Mouse (Mus musculus): ENCODE results near the gene Olfr1317. TPM values are rescaled to one million over a fixed set of nuclear protein-coding genes. Genes with fewer than 3 reads are reported as not detected.

The Olfr1317 gene
- not detected for total RNA-seq (2021)
- long read RNA-seq, experiment 1: 0 reads
- long read RNA-seq, experiment 2: 0 reads

- no peak within 1 kb of the TSS for H3K27ac ChIP-seq
Measured at GRCm38 (mm10) chr2:112140029-112140428, at the start of gene Olfr1317. Gene Olfr1317 (plus strand): TSS chr2:112140329.

GRCm38 (mm10) chr2:112096681-112097080 lies 43.4 kb upstream of the Olfr1317 start, which contains the start of gene Olfr1314:
Gene Olfr1314 (minus strand): TSS chr2:112096781.
- Histone ChIP-seq H3K27ac (no peak within 1 kb of the TSS), H3K4me3 (no peak within 1 kb of the TSS)
- no peak for DNase-seq (ENCODE audit: low spot score in 2 of 2)
- TF ChIP-seq CTCF (conservative IDR thresholded peaks at IDR 0.05): no peak

More at GRCm38 (mm10) chr2:112140029-112140428, at the start of gene Olfr1317:
- no peak for DNase-seq (ENCODE audit: low spot score in 2 of 2)
- TF ChIP-seq CTCF (conservative IDR thresholded peaks at IDR 0.05): no peak
- H3K4me3 ChIP-seq: no peak within 1 kb of the TSS

- H3K27ac ChIP-seq: no peak within 1 kb of the TSS
- no peak for TF ChIP-seq CTCF (conservative IDR thresholded peaks at IDR 0.05)
- H3K4me3 ChIP-seq: no peak within 1 kb of the TSS
- DNase-seq (ENCODE audit: low spot score in 2 of 2): no peak
Measured at GRCm38 (mm10) chr2:112115340-112115739, 24.8 kb upstream of the Olfr1317 start, which contains the start of gene Olfr1315-ps1. Gene Olfr1315-ps1 (minus strand): TSS chr2:112115440.

- no peak for DNase-seq (ENCODE audit: low spot score in 2 of 2)
- Histone ChIP-seq H3K4me3 (no peak within 1 kb of the TSS), H3K27ac (no peak within 1 kb of the TSS)
- TF ChIP-seq CTCF (conservative IDR thresholded peaks at IDR 0.05): no peak
Measured at GRCm38 (mm10) chr2:112134877-112135276, 5.3 kb upstream of the Olfr1317 start, which contains the start of gene Olfr1316. Gene Olfr1316 (minus strand): TSS chr2:112134977.

GRCm38 (mm10) chr2:112153898-112154297 lies 13.8 kb downstream of the Olfr1317 start, which contains the start of gene Olfr1318:
Gene Olfr1318 (plus strand): TSS chr2:112154198.
- H3K4me3 ChIP-seq: no peak within 1 kb of the TSS
- no peak for DNase-seq (ENCODE audit: low spot score in 2 of 2)
- H3K27ac ChIP-seq: no peak within 1 kb of the TSS
- TF ChIP-seq CTCF (conservative IDR thresholded peaks at IDR 0.05): no peak

Other genes starting within 250 kb of the Olfr1317 start
- gene Olfr1306, start 224.1 kb upstream of the Olfr1317 start, total RNA-seq (2021): not detected
- gene Olfr1307, start 190.9 kb upstream of the Olfr1317 start, total RNA-seq (2021): under 1 TPM; 0.02 to 0.05 TPM
- not detected for gene Olfr1308, start 175.4 kb upstream of the Olfr1317 start, total RNA-seq (2021)
- gene Olfr1309, start 150.0 kb upstream of the Olfr1317 start, total RNA-seq (2021): not detected
- not detected for gene Olfr1310, start 127.6 kb upstream of the Olfr1317 start, total RNA-seq (2021)
- gene Olfr1311, start 115.9 kb upstream of the Olfr1317 start, total RNA-seq (2021): not detected
- not detected for gene Olfr1312, start 90.1 kb upstream of the Olfr1317 start, total RNA-seq (2021)
- not detected for gene Olfr1313, start 62.5 kb upstream of the Olfr1317 start, total RNA-seq (2021)
- gene Olfr1314, start 43.5 kb upstream of the Olfr1317 start, total RNA-seq (2021): not detected
- gene Olfr1315-ps1, start 24.9 kb upstream of the Olfr1317 start, total RNA-seq (2021): not detected
- not detected for gene Olfr1316, start 5.4 kb upstream of the Olfr1317 start, total RNA-seq (2021)
- not detected for gene Olfr1318, start 13.9 kb downstream of the Olfr1317 start, total RNA-seq (2021)
- gene Lpcat4, start 99.1 kb downstream of the Olfr1317 start, total RNA-seq (2021): 10 to 100 TPM; 87.5 to 89.8 TPM
- gene Nutm1, start 119.0 kb downstream of the Olfr1317 start, total RNA-seq (2021): not detected
- gene Nop10, start 121.6 kb downstream of the Olfr1317 start, total RNA-seq (2021): 10 to 100 TPM; 51.6 to 52.0 TPM
- 100 to 1,000 TPM; 107 to 112 TPM for gene Slc12a6, start 125.5 kb downstream of the Olfr1317 start, total RNA-seq (2021)
- gene Gm21985, start 126.0 kb downstream of the Olfr1317 start, total RNA-seq (2021): under 1 TPM in 1 of 2 experiments, not detected in 1; 0.22 TPM
- 100 to 1,000 TPM; 130 to 136 TPM for gene Emc4, start 227.7 kb downstream of the Olfr1317 start, total RNA-seq (2021)
- 10 to 100 TPM; 10.9 to 12.5 TPM for gene Katnbl1, start 238.9 kb downstream of the Olfr1317 start, total RNA-seq (2021)